Mouse (Mus musculus) heart, embryonic 16.5 days (tissue): ENCODE measurements around the gene Gm6351. TPM values are rescaled to one million over a fixed set of nuclear protein-coding genes. Genes with fewer than 3 reads are reported as not detected.
"Not testable (repeated sequence)": the region's sequence is repeated elsewhere in the genome, so short reads cannot be mapped to it uniquely, and the experiment has no call there.

ENCODE experiments used
- ATAC-seq: fragments of 200-750 bp; cut with Nextera tagmentation; replicated peaks from 2 replicates; pipeline ENCODE4 v1.8.0; 2017; ENCODE audit warnings: moderate number of reproducible peaks; ENCODE audit not compliant: insufficient read depth, low FRiP score; ENCODE audit errors: extremely low read depth
- H3K27ac ChIP-seq: fragments of 300-500 bp; sonication (generic); 2 replicates; pipeline ENCODE4 v1.5.1; 2014; ENCODE audit warnings: mild to moderate bottlenecking, low read length, control low read depth, moderate library complexity
- H3K27me3 ChIP-seq: fragments of 300-500 bp; sonication (generic); 2 replicates; pipeline ENCODE4 v1.6.1; 2014; ENCODE audit warnings: low read length, mixed read lengths; ENCODE audit not compliant: control insufficient read depth, insufficient read depth
- H3K36me3 ChIP-seq: fragments of 300-500 bp; sonication (generic); 2 replicates; pipeline ENCODE4 v1.6.1; 2014; ENCODE audit not compliant: control insufficient read depth, insufficient read depth
- H3K4me1 ChIP-seq: fragments of 300-500 bp; sonication (generic); 2 replicates; pipeline ENCODE4 v1.6.1; 2014; ENCODE audit warnings: low read length, mixed read lengths; ENCODE audit not compliant: control insufficient read depth, insufficient read depth
- H3K4me2 ChIP-seq: fragments of 300-500 bp; sonication (generic); 2 replicates; pipeline ENCODE4 v1.6.1; 2014; ENCODE audit warnings: low read depth, mild to moderate bottlenecking, control low read depth, low read length
- H3K4me3 ChIP-seq: fragments of 300-500 bp; sonication (generic); 2 replicates; pipeline ENCODE4 v1.5.1; 2014; ENCODE audit warnings: mild to moderate bottlenecking, control low read depth, low read length
- H3K9ac ChIP-seq: fragments of 300-500 bp; sonication (generic); 2 replicates; pipeline ENCODE4 v1.6.1; 2014; ENCODE audit warnings: low read length, control low read depth
- H3K9me3 ChIP-seq: fragments of 300-500 bp; sonication (generic); replicated peaks from 2 replicates; pipeline ENCODE4 v1.6.1; 2016; ENCODE audit warnings: low read length; ENCODE audit not compliant: control insufficient read depth
- WGBS: fragments of 180-500 bp; shearing (Covaris S2); extraction: QIAGEN DNeasy Blood & Tissue Kit; methylation state at CpG from one replicate; pipeline ENCODE4 v1.1.7; 2014; 5-methylcytosine and 5-hydroxymethylcytosine counted together
- polyA plus RNA-seq: library from polyadenylated mRNA; unstranded; fragments of >200 nt; fragmentation: Nextera tagmentation; extraction: Ambion mirVana; gene quantifications from 2 replicates; pipeline ENCODE4 v1.2.1, GENCODE M21; 2015

The Gm6351 gene
- not detected in 2 replicates for polyA plus RNA-seq

- not testable (repeated sequence) for H3K9me3 ChIP-seq, H3K27ac ChIP-seq, H3K36me3 ChIP-seq, H3K4me1 ChIP-seq, ATAC-seq, H3K4me3 ChIP-seq, H3K4me2 ChIP-seq, H3K9ac ChIP-seq, H3K27me3 ChIP-seq
- WGBS: no CpG with 5 or more reads among the region's 3 CpGs
Measured at GRCm38 (mm10) chr5:94076085-94076484, at the start of gene Gm6351. Gm6351 (plus strand) TSS chr5:94076385.

GRCm38 (mm10) chr5:94070445-94070844 lies 5.7 kb upstream of the Gm6351 start, which contains the start of gene BC061212:
BC061212 (minus strand) TSS chr5:94070545.
- not testable (repeated sequence) for H3K4me1 ChIP-seq, ATAC-seq, H3K9me3 ChIP-seq, H3K9ac ChIP-seq, H3K36me3 ChIP-seq, H3K4me3 ChIP-seq, H3K27me3 ChIP-seq, H3K27ac ChIP-seq, H3K4me2 ChIP-seq
- WGBS: no CpG with 5 or more reads among the region's 1 CpGs

Other genes with a start within 250 kb of the Gm6351 start
- not detected in 2 replicates for gene Gm7792, start 232.6 kb upstream of the Gm6351 start, polyA plus RNA-seq
- gene Gm16429, start 147.3 kb upstream of the Gm6351 start, polyA plus RNA-seq: not detected in 2 replicates
- gene BC061212, start 5.8 kb upstream of the Gm6351 start, polyA plus RNA-seq: not detected in 2 replicates
- gene Gm3106, start 141.6 kb downstream of the Gm6351 start, polyA plus RNA-seq: not detected in 2 replicates
- not detected in 2 replicates for gene A430089I19Rik, start 230.4 kb downstream of the Gm6351 start, polyA plus RNA-seq
- not detected in 2 replicates for gene Gm6502, start 238.1 kb downstream of the Gm6351 start, polyA plus RNA-seq